ENCODE assay signal across 9 mouse cellular contexts in the genomic region with DNA sequence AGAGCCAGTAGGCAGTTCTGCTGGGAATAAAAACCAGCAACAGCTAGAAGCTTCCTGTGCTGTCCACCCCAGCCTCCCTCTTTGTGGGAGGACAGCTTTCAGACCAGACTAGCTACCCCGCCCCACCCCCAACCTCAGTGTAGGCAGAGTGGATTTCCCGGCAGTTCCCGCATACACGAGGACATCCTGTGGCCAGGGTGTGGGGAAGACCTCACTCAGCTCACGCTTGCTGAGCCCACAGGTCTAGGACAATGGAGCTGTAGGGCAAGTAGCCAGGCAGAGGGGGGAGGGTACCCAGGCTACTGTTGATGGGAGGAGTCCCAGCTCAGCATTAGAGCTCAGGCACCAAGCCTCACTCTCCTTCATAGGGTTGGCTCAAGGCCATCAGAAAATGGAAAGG. TPM values are rescaled to one million over a fixed set of nuclear protein-coding genes. Genes with fewer than 3 reads are reported as not detected.
DNase-seq lines count a peak whose midpoint lies in the region; ATAC-seq and TF ChIP-seq lines count a peak whose summit lies in the region.
"Had no signal": no experiment of that assay in that cellular context is flagged by ENCODE, and none has a peak within 500 bp of the region (broad histone marks: within the 10 kb centered on the region; RNA-seq: fewer than 3 reads in every experiment).

No protein-coding gene starts in this region.

- TF ChIP-seq EP300 in stomach, postnatal 0 days (optimal IDR thresholded peaks at IDR 0.05) = no peak

- intact Hi-C loops in heart, postnatal 36 days (cut with DNase I) = no loop called here

- WGBS in forebrain, embryonic 15.5 days = 28% methylated on average over 5 of the region's 5 CpGs
- WGBS in stomach, postnatal 0 days = 26% methylated on average over 5 of the region's 5 CpGs
- WGBS in thymus, adult 2 months = 41% methylated on average over 5 of the region's 5 CpGs

- H3K27ac ChIP-seq in forebrain, embryonic 15.5 days (replicated peaks) = 0 out of 2 replicates have a peak overlapping the region, but pooled peaks have one; percentile 20
- peak overlapping the region; percentile 79 for H3K27ac ChIP-seq in stomach, postnatal 0 days (replicated peaks)
- no peak overlapping the region for H3K27ac ChIP-seq in thymus, adult 2 months (ENCODE audit: control insufficient read depth, insufficient read depth, low read length)
- H3K27ac ChIP-seq: macrophage had no signal

- no peaks in the 10 kb centered on the region for H3K9me3 ChIP-seq in forebrain, embryonic 15.5 days
- no peaks in the 10 kb centered on the region for H3K9me3 ChIP-seq in stomach, postnatal 0 days (ENCODE audit: control insufficient read depth, low read length)

- no peaks in the 10 kb centered on the region for H3K36me3 ChIP-seq in forebrain, embryonic 15.5 days
- no peaks in the 10 kb centered on the region for H3K36me3 ChIP-seq in stomach, postnatal 0 days (ENCODE audit: control insufficient read depth, insufficient read depth, low read length)
- H3K36me3 ChIP-seq in thymus, adult 2 months (ENCODE audit: control insufficient read depth, insufficient read depth, low read length) = no peaks in the 10 kb centered on the region

- TF ChIP-seq POLR2A in thymus, adult 2 months (IDR thresholded peaks at IDR 0.05; ENCODE audit: control insufficient read depth, extremely low read depth, insufficient read depth, low read length, poor library complexity) = no peak

- no peaks in the 10 kb centered on the region for H3K27me3 ChIP-seq in forebrain, embryonic 15.5 days
- no peaks in the 10 kb centered on the region for H3K27me3 ChIP-seq in stomach, postnatal 0 days (ENCODE audit: control insufficient read depth, insufficient read depth, low read length)
- H3K27me3 ChIP-seq in thymus, adult 2 months (ENCODE audit: control insufficient read depth, insufficient read depth, low read length) = no peaks in the 10 kb centered on the region

- peak; percentile 56; the same call in 1 of the 2 replicates for ATAC-seq in forebrain, embryonic 15.5 days (replicated peaks)
- peak; percentile 35; the same call in 1 of the 2 replicates for ATAC-seq in stomach, postnatal 0 days (ENCODE audit: low FRiP score, low TSS enrichment)

- TF ChIP-seq CTCF in stomach, postnatal 0 days (IDR thresholded peaks at IDR 0.05; ENCODE audit: low read depth) = no peak
- TF ChIP-seq CTCF in thymus, adult 2 months (IDR thresholded peaks at IDR 0.05; ENCODE audit: borderline replicate concordance, control insufficient read depth, extremely low read depth, insufficient read depth, low read length, poor library complexity) = no peak

- no peak overlapping the region for H3K4me2 ChIP-seq in forebrain, embryonic 15.5 days (replicated peaks)
- no peak overlapping the region for H3K4me2 ChIP-seq in stomach, postnatal 0 days (replicated peaks; ENCODE audit: low read depth)

- H3K4me3 ChIP-seq in forebrain, embryonic 15.5 days = no peak overlapping the region
- H3K4me3 ChIP-seq in stomach, postnatal 0 days (ENCODE audit: low read depth, low read length) = no peak overlapping the region
- H3K4me3 ChIP-seq in thymus, adult 2 months (ENCODE audit: control insufficient read depth, insufficient read depth, low read length) = no peak overlapping the region

- no peak overlapping the region for H3K9ac ChIP-seq in forebrain, embryonic 15.5 days (replicated peaks)
- H3K9ac ChIP-seq in stomach, postnatal 0 days (ENCODE audit: low read length) = no peak overlapping the region

- DNase-seq in 416B (ENCODE audit: low read depth) = peak; percentile 89
- DNase-seq in Muller cell, postnatal 12 days (ENCODE audit: inconsistent ontology term) = peak; percentile 71
- DNase-seq in heart, postnatal 36 days = peak; percentile 75 to 80
- peak; percentile 82 to 88 for DNase-seq in kidney, postnatal 4 days
- peak; percentile 95 for DNase-seq in lung, postnatal 10 days
- DNase-seq in stomach, postnatal 0 days (ENCODE audit: low spot score) = peak; percentile 78
- no peak for DNase-seq in thymus, adult 2 months

- peaks cover 9% of the 10 kb centered on the region for H3K4me1 ChIP-seq in forebrain, embryonic 15.5 days
- H3K4me1 ChIP-seq in stomach, postnatal 0 days (replicated peaks; ENCODE audit: control insufficient read depth, insufficient read depth) = 0 out of 2 replicates have a peak, but pooled peaks cover 10% of the 10 kb centered on the region
- H3K4me1 ChIP-seq in thymus, adult 2 months (replicated peaks; ENCODE audit: control insufficient read depth, insufficient read depth, low read length) = no peaks in the 10 kb centered on the region

RNA-seq across cellular contexts. Expression of gene Spns2, which starts 20.5 kb away (rescaled TPM):
- polyA plus RNA-seq in forebrain, embryonic 15.5 days (2015; fragmentation: Nextera tagmentation; extraction: Ambion mirVana) = 8.7 and 9.1 TPM in 2 replicates
- 10 to 100 TPM in 1 of 2 experiments, 1 to 10 TPM in 1; 9.7 to 11.0 TPM for total RNA-seq in heart, postnatal 36 days (2021)
- polyA plus RNA-seq in stomach, postnatal 0 days (2015; fragmentation: Nextera tagmentation; extraction: Ambion mirVana) = 23.6 and 29.6 TPM in 2 replicates
- polyA plus RNA-seq in thymus, adult 2 months (2012; rRNA removed) = 8.9 and 10.6 TPM in 2 replicates
- polyA plus RNA-seq: macrophage had no signal

RNA-seq across cellular contexts. Expression of gene Mybbp1a, which starts 28.1 kb away (rescaled TPM):
- polyA plus RNA-seq in forebrain, embryonic 15.5 days (2015; fragmentation: Nextera tagmentation; extraction: Ambion mirVana) = 90.0 and 97.2 TPM in 2 replicates
- total RNA-seq in heart, postnatal 36 days (2021) = 10 to 100 TPM; 45.9 to 46.8 TPM
- 52.2 and 57.6 TPM in 2 replicates for polyA plus RNA-seq in stomach, postnatal 0 days (2015; fragmentation: Nextera tagmentation; extraction: Ambion mirVana)
- polyA plus RNA-seq in thymus, adult 2 months (2012; rRNA removed) = 57.1 and 67.8 TPM in 2 replicates

RNA-seq across cellular contexts. Expression of gene Ggt6, which starts 33.9 kb away (rescaled TPM):
- not detected in 2 replicates for polyA plus RNA-seq in forebrain, embryonic 15.5 days (2015; fragmentation: Nextera tagmentation; extraction: Ambion mirVana)
- total RNA-seq in heart, postnatal 36 days (2021) = not detected
- polyA plus RNA-seq in stomach, postnatal 0 days (2015; fragmentation: Nextera tagmentation; extraction: Ambion mirVana) = 12.9 and 13.0 TPM in 2 replicates
- 4.0 and 4.3 TPM in 2 replicates for polyA plus RNA-seq in thymus, adult 2 months (2012; rRNA removed)
- polyA plus RNA-seq: macrophage had no signal

RNA-seq across cellular contexts. Expression of gene Smtnl2, which starts 57.7 kb away (rescaled TPM):
- 5.3 and 5.4 TPM in 2 replicates for polyA plus RNA-seq in forebrain, embryonic 15.5 days (2015; fragmentation: Nextera tagmentation; extraction: Ambion mirVana)
- total RNA-seq in heart, postnatal 36 days (2021) = 10 to 100 TPM; 18.2 to 19.5 TPM
- polyA plus RNA-seq in stomach, postnatal 0 days (2015; fragmentation: Nextera tagmentation; extraction: Ambion mirVana) = 25.8 and 26.9 TPM in 2 replicates
- polyA plus RNA-seq in thymus, adult 2 months (2012; rRNA removed) = 1.7 and 2.7 TPM in 2 replicates
- polyA plus RNA-seq: macrophage had no signal
